Mouse (Mus musculus) layer of hippocampus, adult 9-10 months (tissue): ENCODE results near the gene Oas1c.

Experiments used
- DNase-seq: peaks from one replicate; pipeline ENCODE4 v3.0.0; 2022; ENCODE audit warnings: low spot score

Gene Oas1c

DNA sequence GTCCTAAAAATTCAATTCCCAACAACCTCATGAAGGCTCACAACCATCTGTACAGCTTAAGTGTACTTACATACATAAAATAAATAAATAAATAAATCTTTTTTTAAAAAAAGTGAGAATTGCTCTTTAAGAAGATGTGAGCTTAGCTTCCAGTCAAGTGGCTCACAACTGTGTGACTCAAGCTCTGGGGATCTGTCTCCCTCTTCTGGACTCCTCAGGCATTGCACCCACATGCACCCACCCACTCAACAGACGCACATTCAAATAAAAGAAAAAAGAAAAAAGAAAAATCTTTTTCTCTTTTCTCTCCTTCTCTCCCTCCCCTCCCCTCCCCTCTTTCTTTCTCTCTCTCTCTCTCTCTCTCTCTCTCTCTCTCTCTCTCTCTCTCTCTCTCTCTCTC lies 30.7 kb downstream of the Oas1c start:
- no peak for DNase-seq

DNA sequence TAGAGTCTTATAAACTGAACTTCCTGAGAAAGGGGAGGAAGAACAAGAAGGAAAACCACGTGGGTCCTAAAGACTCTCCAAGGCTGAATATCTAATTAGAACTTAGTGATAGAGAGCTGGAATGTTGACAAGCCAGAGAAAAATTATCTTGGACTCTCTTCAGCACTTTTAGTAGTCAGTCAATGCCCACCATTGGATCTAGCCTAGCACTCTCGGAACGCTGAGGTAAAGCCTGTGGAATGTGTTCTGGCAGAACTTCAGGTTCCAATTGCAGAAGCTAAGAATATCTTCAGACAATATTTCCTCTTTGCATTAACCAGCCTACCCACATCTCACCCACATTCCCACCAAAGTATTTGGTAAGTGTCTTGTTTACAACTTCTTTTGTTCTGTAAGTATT lies 32.4 kb downstream of the Oas1c start:
- DNase-seq = no peak

DNA sequence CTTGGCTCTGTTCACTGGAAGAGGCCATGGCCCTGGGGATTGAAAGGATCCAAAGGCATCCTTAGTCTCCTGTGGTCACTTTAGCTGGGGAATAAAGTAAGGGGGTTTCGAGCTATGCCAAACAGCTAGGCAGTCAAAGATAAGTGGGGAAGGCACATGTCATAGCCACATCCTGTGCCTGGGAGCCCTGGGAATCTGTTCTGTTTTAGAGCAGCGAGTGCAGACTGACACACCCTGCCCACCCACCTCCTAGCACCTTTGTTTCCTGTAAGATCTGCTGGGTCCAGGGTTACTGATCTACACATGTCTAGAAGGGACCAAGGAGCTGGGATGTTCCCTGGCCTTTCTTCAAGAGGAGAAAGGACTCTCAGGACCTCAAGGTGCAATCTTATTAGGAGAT lies 33.4 kb downstream of the Oas1c start:
- DNase-seq = no peak

DNA sequence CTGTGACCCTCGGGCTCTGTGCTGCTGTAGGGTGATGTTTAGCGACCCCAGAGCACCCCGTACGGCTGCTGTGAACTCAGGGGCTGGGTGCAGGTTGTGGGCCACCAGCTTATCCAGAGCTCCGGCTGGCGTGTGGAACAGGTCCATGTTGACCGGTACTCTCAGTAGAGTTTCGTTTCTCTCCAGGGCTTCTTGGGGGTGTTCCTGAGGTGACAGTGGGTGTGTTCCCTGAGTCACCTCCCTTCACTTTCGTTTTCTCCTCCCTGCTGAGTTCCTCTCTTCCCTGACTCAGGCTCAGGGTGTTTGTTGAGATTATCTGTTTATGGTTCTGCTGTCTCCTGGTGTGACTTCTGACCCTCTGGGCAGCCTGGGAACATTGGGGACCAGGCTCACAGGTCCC lies 34.8 kb downstream of the Oas1c start, which contains the start of gene Oas3:
Gene Oas3, minus strand, starts transcription at position 184 of the 400 bp plus-strand sequence.
- no peak for DNase-seq

GRCm38 (mm10) chr5:120776801-120777200 lies 35.5 kb downstream of the Oas1c start:
- DNase-seq = no peak

DNA sequence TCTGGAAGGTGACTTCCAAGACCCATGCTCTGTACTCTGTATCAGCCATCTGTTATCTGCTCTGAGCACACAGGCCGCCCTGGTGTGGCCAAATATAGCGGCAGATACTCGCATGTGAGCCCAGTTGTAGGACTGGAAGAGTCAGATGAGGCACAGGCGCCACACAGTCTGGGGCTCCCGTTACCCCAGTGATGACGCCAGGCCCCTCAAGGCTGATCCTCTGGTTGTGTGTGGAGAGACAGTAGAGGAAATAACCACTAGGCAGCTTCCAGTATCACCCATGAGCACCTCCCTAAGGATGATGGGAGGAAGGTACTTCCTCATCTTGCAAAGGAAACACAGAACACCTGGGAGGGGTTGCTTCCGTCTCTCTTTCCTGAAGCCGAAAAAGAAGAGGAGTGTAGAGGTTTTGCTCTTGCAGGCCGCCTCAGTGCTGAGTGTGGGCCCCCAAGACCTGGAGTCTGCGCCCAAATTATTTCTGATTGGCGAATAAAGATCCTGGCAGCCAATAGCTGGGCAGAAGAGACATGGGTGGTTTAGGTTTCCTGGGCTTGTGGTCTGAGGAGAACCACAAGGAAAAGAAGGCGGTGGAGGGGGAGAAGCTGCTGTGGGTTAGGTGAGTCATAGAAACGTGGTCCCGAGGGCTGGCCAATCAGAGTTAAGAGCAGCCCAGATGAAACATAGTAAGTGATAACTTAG lies 36.9 kb downstream of the Oas1c start:
- DNase-seq = no peak

GRCm38 (mm10) chr5:120769396-120769795 lies 42.9 kb downstream of the Oas1c start:
- DNase-seq = no peak

DNA sequence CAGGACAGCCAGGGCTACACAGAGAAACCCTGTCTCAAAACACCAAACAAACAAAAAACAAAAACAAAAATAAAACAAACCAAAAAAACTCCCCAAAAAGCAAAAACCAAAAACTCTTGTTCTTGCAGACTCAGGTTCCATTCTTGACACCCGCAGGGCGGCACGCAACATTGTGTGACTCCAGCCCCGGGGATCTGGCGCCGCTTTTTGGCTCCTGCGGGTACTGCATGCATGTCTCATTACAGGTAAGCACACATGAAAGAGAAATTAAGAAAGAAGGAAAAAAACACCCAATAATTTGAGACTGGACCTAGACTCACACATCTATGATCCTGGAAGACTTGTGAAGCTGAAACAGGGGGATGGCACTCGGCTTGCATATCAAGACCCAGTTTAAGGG lies 47.3 kb downstream of the Oas1c start:
- no peak for DNase-seq

GRCm38 (mm10) chr5:120761901-120762300 lies 50.4 kb downstream of the Oas1c start:
- DNase-seq = no peak

GRCm38 (mm10) chr5:120754215-120754614 lies 58.1 kb downstream of the Oas1c start:
- no peak for DNase-seq

DNA sequence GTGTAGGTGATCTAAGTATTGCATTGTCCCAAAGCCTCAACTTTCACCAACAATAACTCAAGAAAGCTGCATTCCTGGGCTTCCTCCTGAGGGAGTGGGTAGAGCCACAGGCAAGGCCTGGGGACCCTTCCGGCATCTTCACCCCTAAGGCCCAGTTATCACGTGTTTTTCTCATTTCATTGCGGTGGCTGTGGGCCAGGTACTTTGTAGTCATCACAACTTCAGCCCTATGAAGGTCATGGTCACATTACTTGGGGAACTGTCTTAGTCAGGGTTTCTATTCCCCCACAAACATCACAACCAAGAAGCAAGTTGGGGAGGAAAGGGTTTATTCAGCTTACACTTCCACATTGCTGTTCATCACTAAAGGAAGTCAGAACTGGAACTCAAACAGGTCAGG lies 59.5 kb downstream of the Oas1c start:
- no peak for DNase-seq

DNA sequence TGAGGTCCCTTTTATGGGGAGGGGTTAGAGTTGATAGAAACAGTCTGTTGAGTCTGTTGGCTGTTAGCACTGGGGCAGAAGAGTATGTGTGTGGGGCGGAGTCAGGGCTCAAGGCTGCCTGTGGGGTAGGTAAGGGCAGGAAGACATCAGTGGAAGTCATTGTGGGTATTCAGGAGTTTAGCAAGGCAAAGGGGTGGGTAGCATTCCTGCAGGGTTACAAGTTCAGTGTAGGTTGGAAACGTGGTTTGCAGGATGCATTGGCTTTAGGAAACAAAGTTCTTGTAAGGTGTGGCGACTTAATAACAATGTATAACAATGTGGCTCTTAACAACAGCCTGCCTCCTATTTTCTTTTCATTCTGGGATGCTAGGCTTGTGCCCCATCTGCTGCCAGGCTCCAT lies 61.1 kb downstream of the Oas1c start:
- no peak for DNase-seq
